Mouse (Mus musculus) stomach, embryonic 15.5 days (tissue): ENCODE measurements around the gene Zfp445. TPM values are rescaled to one million over a fixed set of nuclear protein-coding genes. Genes with fewer than 3 reads are reported as not detected.

Source experiments
- polyA plus RNA-seq: library from polyadenylated mRNA; unstranded; fragments of >200 nt; fragmentation: Nextera tagmentation; extraction: Ambion mirVana; gene quantifications from 2 replicates; pipeline ENCODE4 v1.2.1, GENCODE M21; 2015

Zfp445 gene
- polyA plus RNA-seq, 1 experiment from 2014 or later = 56.1 TPM

Other genes with a start within 250 kb of the Zfp445 start
- gene Topaz1, start 118.7 kb downstream of the Zfp445 start, polyA plus RNA-seq = not detected in 2 replicates
- gene Tcaim, start 60.5 kb downstream of the Zfp445 start, polyA plus RNA-seq = 5.4 and 6.2 TPM in 2 replicates
- 0.28 and 0.30 TPM in 2 replicates for gene Gm35549, start 22.0 kb downstream of the Zfp445 start, polyA plus RNA-seq
- 4.0 and 4.6 TPM in 2 replicates for gene Zkscan7, start 19.7 kb upstream of the Zfp445 start, polyA plus RNA-seq
- 15.0 and 15.1 TPM in 2 replicates for gene Zfp105, start 57.1 kb upstream of the Zfp445 start, polyA plus RNA-seq
- 29.8 and 33.1 TPM in 2 replicates for gene 1110059G10Rik, start 85.0 kb upstream of the Zfp445 start, polyA plus RNA-seq
- 51.7 and 53.9 TPM in 2 replicates for gene Kif15, start 85.0 kb upstream of the Zfp445 start, polyA plus RNA-seq
- 20.6 and 21.2 TPM in 2 replicates for gene Tmem42, start 155.3 kb upstream of the Zfp445 start, polyA plus RNA-seq
- 0.53 and 0.57 TPM in 2 replicates for gene Tgm4, start 168.7 kb upstream of the Zfp445 start, polyA plus RNA-seq
- gene Zdhhc3, start 247.2 kb upstream of the Zfp445 start, polyA plus RNA-seq = 73.7 and 77.8 TPM in 2 replicates
- gene Exosc7, start 247.2 kb upstream of the Zfp445 start, polyA plus RNA-seq = 125 and 136 TPM in 2 replicates